Mouse (Mus musculus) limb, embryonic 14.5 days (tissue): ENCODE measurements around the gene Aff3. TPM values are rescaled to one million over a fixed set of nuclear protein-coding genes. Genes with fewer than 3 reads are reported as not detected.
A peak's percentile ranks its signal among the peaks of the same experiment; 100 is the strongest.

Experiments
- ATAC-seq: fragments of 200-750 bp; cut with Nextera tagmentation; 2 replicates; pipeline ENCODE4 v1.8.0; 2017; ENCODE audit warnings: low read depth, moderate number of reproducible peaks, moderate TSS enrichment; ENCODE audit not compliant: low FRiP score
- DNase-seq: peaks from one replicate; pipeline ENCODE4 v3.0.0-alpha.2; 2015; ENCODE audit warnings: low spot score
- H3K27ac ChIP-seq: fragments of 300-500 bp; sonication (generic); replicated peaks from 2 replicates; pipeline ENCODE4 v1.5.1; 2014; ENCODE audit warnings: low read depth, mild to moderate bottlenecking, low read length, moderate library complexity, mixed read lengths
- H3K27me3 ChIP-seq: fragments of 300-500 bp; sonication (generic); 2 replicates; pipeline ENCODE4 v1.6.1; 2014; ENCODE audit warnings: low read length, mixed read lengths; ENCODE audit not compliant: control insufficient read depth, insufficient read depth
- H3K36me3 ChIP-seq: fragments of 300-500 bp; sonication (generic); 2 replicates; pipeline ENCODE4 v1.6.1; 2014; ENCODE audit warnings: mild to moderate bottlenecking, low read length, moderate library complexity, mixed read lengths; ENCODE audit not compliant: control insufficient read depth, insufficient read depth
- H3K4me1 ChIP-seq: fragments of 300-500 bp; sonication (generic); 2 replicates; pipeline ENCODE4 v1.6.1; 2014; ENCODE audit warnings: antibody characterized with exemption, low read length, mixed read lengths; ENCODE audit not compliant: control insufficient read depth, insufficient read depth
- H3K4me2 ChIP-seq: fragments of 300-500 bp; sonication (generic); replicated peaks from 2 replicates; pipeline ENCODE4 v1.6.1; 2014; ENCODE audit warnings: low read depth, mild to moderate bottlenecking, low read length, moderate library complexity; ENCODE audit not compliant: severe bottlenecking
- H3K4me3 ChIP-seq: fragments of 300-500 bp; sonication (generic); replicated peaks from 2 replicates; pipeline ENCODE4 v1.5.1; 2014; ENCODE audit warnings: low read length
- H3K9ac ChIP-seq: fragments of 300-500 bp; sonication (generic); 2 replicates; pipeline ENCODE4 v1.6.1; 2014; ENCODE audit warnings: mild to moderate bottlenecking, low read depth, low read length, moderate library complexity; ENCODE audit not compliant: severe bottlenecking
- H3K9me3 ChIP-seq: fragments of 300-500 bp; sonication (generic); 2 replicates; pipeline ENCODE4 v1.6.1; 2016; ENCODE audit warnings: low read length; ENCODE audit not compliant: control insufficient read depth
- POLR2A ChIP-seq: fragments of 200-500 bp; IDR thresholded peaks from 2 replicates; pipeline ENCODE4 v1.8.0; 2012; ENCODE audit warnings: inconsistent platforms, mild to moderate bottlenecking, moderate library complexity, borderline replicate concordance; ENCODE audit not compliant: insufficient read depth, insufficient read length; ENCODE audit errors: extremely low read depth
- WGBS: fragments of 180-500 bp; shearing (Covaris S2); extraction: QIAGEN DNeasy Blood & Tissue Kit; methylation state at CpG from one replicate; pipeline ENCODE4 v1.1.7; 2014; 5-methylcytosine and 5-hydroxymethylcytosine counted together
- polyA plus RNA-seq, 2 experiments: library from polyadenylated mRNA; depleted of rRNA in 1 of 2; stranded (reverse) in 1 of 2; unstranded in 1 of 2; fragments of >200 nt; fragmentation: Nextera tagmentation in 1 of 2; extraction: Ambion mirVana in 1 of 2; gene quantifications; 2 replicates each; pipeline versions ENCODE4 v1.2.1 to v1.2.3; 2012 to 2014

The Aff3 gene
- polyA plus RNA-seq, 2 experiments: 20.4 to 22.4 TPM

DNA sequence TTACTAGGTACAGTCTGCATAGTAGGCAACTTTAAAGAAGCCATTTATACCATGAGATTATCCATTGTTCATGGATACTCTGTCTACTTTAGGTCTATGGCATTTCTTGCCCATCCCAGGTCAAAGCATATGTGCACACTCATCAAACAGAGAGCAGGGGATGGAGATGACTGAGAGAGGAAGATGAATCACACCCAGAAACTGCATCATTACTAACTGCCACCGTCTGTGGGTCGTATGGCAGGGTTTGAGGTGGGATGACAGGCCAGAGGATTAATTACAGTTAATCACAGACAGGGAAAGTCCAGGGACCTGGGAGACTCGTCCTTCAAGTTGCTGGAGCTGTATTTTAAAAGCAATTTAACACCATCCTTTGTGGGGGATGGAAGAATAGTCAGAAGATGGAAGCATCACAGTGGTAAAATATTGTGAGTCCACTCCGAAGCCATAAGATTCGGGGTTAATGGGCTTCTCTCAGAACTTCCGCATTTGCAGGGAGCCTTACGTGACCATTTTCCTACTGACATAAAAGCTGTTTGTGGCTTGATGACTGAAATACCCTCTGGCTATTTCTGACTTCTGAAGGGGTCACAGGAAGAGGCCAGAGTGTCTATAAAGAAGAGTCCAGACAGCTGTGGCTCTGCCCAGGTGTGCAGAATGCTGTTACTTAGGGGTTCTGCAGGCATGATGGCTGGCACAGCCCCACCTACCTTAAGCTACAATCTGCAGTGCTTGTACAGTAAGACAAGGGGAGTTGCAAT is 427.5 kb downstream of the Aff3 start:
- no peaks in the 10 kb centered on the region for H3K9me3 ChIP-seq
- no peak for TF ChIP-seq POLR2A
- H3K27me3 ChIP-seq: no peaks in the 10 kb centered on the region
- no peak overlapping the region for H3K9ac ChIP-seq
- no peak overlapping the region for H3K27ac ChIP-seq
- H3K4me2 ChIP-seq: no peak overlapping the region
- H3K4me1 ChIP-seq: peaks cover 32% of the 10 kb centered on the region
- WGBS: 29% methylated on average over 7 of the region's 7 CpGs
- ATAC-seq: no peak
- no peak overlapping the region for H3K4me3 ChIP-seq
- no peaks in the 10 kb centered on the region for H3K36me3 ChIP-seq
- DNase-seq: no peak

DNA sequence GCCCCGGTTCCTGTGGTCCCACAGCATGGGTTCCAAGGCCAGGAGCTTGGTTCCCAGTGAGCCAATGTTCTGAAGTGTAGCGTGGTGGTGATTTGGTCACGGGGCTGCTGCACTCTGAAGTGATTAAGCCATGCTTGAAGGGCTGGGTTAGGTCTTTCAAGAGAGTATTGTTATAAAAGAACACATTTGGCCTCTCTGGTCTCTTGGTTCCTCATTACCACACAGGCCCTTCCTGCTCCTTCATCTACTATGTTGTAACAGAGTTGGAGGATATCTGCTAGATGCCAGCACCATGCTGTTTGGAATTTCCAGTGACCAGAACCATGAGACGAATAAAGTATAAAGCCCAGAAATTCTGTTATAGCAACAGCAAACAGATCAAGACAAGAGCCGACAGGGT is 431.6 kb downstream of the Aff3 start:
- 84% methylated on average over 5 of the region's 5 CpGs for WGBS
- no peak for TF ChIP-seq POLR2A
- no peaks in the 10 kb centered on the region for H3K27me3 ChIP-seq
- ATAC-seq (no peak), DNase-seq (no peak)
- H3K36me3 ChIP-seq: no peaks in the 10 kb centered on the region
- no peak overlapping the region for H3K4me3 ChIP-seq
- no peak overlapping the region for H3K4me2 ChIP-seq
- peaks cover 15% of the 10 kb centered on the region for H3K4me1 ChIP-seq
- no peaks in the 10 kb centered on the region for H3K9me3 ChIP-seq
- no peak overlapping the region for H3K27ac ChIP-seq
- H3K9ac ChIP-seq: no peak overlapping the region

DNA sequence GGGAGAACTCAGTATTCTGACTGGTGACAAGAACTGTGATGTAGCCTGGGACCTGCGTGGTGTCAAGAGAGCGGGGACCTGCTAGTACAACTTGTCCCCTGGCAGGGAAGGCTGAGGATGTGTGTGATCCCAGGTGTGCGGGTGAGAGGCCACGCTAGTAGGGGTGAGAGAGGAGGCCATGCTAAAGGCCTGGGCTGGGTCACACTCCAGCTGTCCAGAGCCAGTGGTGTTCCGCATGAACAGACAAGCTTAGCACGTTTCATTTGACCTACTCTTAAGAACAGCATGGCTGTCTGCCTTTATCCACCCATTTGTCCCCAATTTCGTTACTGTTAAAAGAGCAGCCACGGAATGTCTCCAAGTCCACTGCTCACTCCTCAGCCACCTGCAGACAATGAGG is 434.7 kb downstream of the Aff3 start:
- no peak overlapping the region for H3K27ac ChIP-seq
- no peaks in the 10 kb centered on the region for H3K27me3 ChIP-seq
- H3K9me3 ChIP-seq: peaks cover 16% of the 10 kb centered on the region
- H3K4me1 ChIP-seq: no peaks in the 10 kb centered on the region
- TF ChIP-seq POLR2A: no peak
- H3K36me3 ChIP-seq: peaks cover 3% of the 10 kb centered on the region; the same call in 1 of the 2 replicates
- no peak overlapping the region for H3K9ac ChIP-seq
- ATAC-seq (no peak), DNase-seq (no peak)
- H3K4me3 ChIP-seq: no peak overlapping the region
- H3K4me2 ChIP-seq: no peak overlapping the region
- 81% methylated on average over 8 of the region's 8 CpGs for WGBS

DNA sequence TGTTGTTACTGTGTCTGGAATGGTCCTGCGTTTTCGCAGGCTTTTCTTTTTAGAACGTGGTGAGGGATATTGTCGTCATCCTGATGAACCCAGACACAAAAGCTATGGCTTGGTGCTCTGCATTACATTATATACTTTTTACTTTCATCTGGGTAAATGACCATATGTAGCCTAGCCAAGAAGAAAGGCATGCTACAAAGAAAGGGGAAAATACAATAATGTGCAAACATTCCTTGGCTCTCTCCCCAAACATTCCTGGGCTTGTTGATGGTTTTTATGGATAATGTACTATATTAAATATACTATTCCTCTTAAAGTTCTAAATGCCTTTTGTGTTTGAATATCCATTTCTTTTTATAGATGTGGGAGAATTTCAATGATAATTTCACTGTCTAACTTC is 435.9 kb downstream of the Aff3 start:
- DNase-seq (peak; percentile 78), ATAC-seq (peak; percentile 67; the same call in 1 of the 2 replicates)
- no peaks in the 10 kb centered on the region for H3K4me1 ChIP-seq
- no peak for TF ChIP-seq POLR2A
- no peaks in the 10 kb centered on the region for H3K27me3 ChIP-seq
- no peak overlapping the region for H3K9ac ChIP-seq
- peaks cover 29% of the 10 kb centered on the region for H3K9me3 ChIP-seq
- no peak overlapping the region for H3K4me2 ChIP-seq
- H3K27ac ChIP-seq: no peak overlapping the region
- peaks cover 7% of the 10 kb centered on the region; the same call in 1 of the 2 replicates for H3K36me3 ChIP-seq
- no peak overlapping the region for H3K4me3 ChIP-seq
- WGBS: 72% methylated on average over 4 of the region's 4 CpGs

DNA sequence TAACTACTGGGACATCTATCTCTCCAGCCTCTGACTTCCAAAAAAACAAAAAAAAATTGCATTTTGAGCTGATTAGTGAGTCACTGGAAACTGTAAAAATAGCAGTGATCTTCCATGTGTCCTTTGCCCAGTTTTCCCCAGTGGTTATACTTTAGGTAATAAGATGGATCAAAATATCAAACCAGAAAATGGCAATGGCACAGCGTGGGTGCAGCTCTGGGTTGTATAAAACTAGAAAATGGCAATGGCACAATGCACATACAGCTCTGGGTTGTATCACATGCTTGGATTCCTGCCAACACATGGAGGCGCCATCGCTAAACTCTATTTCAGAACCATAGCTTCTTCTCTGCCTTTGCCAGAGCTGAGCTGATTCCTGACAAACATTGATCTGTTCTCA is 439.6 kb downstream of the Aff3 start:
- no peaks in the 10 kb centered on the region for H3K27me3 ChIP-seq
- H3K36me3 ChIP-seq: peaks cover 7% of the 10 kb centered on the region; the same call in 1 of the 2 replicates
- H3K4me3 ChIP-seq: no peak overlapping the region
- no peak overlapping the region for H3K27ac ChIP-seq
- 95% methylated on average over 3 of the region's 3 CpGs for WGBS
- ATAC-seq (no peak), DNase-seq (no peak)
- peaks cover 3% of the 10 kb centered on the region; the same call in 1 of the 2 replicates for H3K4me1 ChIP-seq
- no peak for TF ChIP-seq POLR2A
- no peak overlapping the region for H3K4me2 ChIP-seq
- H3K9ac ChIP-seq: no peak overlapping the region
- peaks cover 30% of the 10 kb centered on the region for H3K9me3 ChIP-seq
